In the genomic region with DNA sequence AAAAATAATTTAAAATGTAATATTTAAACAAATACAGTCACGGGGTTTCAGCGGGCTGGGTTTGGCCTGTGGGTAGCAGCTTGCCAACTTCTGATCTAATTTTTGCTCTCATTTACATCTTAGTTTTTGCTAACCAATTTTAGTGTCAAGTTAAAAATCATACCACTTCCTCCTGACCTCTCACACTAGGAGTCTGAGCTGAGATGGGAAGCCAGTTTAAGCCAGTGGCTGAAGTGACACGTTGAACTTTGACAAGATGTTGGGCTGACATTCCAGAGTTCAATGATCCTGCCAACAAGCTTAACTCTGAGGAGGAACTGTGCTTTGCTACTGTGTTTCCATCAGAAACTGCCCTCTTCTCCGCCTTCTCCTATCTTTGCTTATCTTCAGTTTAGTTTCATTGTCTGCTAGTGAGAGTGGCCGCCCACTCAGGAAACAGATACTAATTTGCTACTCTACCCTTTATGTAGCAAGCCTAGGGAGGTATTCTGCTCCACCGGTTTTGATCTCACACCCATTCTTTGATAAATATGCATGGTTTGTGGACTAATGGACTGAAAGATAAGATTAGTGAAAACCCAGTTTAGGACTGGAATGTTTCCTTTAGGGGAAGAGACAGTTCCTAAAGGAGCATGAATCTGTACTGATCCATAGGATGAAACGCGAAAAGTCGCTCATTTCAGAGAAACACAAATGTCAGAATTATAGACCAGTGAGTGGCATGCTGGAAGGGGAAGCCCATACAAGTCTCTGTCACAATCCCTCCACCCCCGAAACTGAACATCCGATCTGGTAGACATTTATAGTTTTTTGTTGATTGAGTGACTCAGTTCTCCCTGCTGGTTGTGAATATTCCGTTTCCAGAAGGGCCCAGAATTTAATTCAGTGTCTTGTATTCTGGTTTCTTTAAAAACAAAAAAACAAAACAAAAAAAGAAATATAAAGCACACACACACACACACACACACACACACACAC, we compare ENCODE assay signal across 8 mouse cellular contexts. TPM values are rescaled to one million over a fixed set of nuclear protein-coding genes. Genes with fewer than 3 reads are reported as not detected.
A peak's percentile ranks its signal among the peaks of the same experiment; 100 is the strongest.
DNase-seq lines count a peak whose midpoint lies in the region; ATAC-seq and TF ChIP-seq lines count a peak whose summit lies in the region.

No protein-coding gene starts in this region.

- H3K4me2 ChIP-seq in forebrain, embryonic 12.5 days = peak overlapping the region; percentile 72
- H3K4me2 ChIP-seq in lung, embryonic 14.5 days = peak overlapping the region; percentile 78
- peak overlapping the region; percentile 71 for H3K4me2 ChIP-seq in neural tube, embryonic 15.5 days

- no peak for TF ChIP-seq EP300 in ES-Bruce4 (IDR thresholded peaks at IDR 0.05; ENCODE audit: insufficient read depth, low read depth, low read length)

- ATAC-seq in forebrain, embryonic 12.5 days (ENCODE audit: low FRiP score) = no peak
- ATAC-seq in lung, embryonic 14.5 days (ENCODE audit: insufficient read depth) = no peak
- 0 out of 2 replicates have a peak, but pooled peaks have one; percentile 8 for ATAC-seq in neural tube, embryonic 15.5 days (ENCODE audit: low FRiP score)

- no peak overlapping the region for H3K27ac ChIP-seq in ES-Bruce4 (ENCODE audit: insufficient read depth, low read length)
- peak overlapping the region; percentile 96 for H3K27ac ChIP-seq in forebrain, embryonic 12.5 days
- no peak overlapping the region; the same call in 1 of the 2 replicates for H3K27ac ChIP-seq in lung, embryonic 14.5 days (ENCODE audit: low read depth)
- H3K27ac ChIP-seq in neural tube, embryonic 15.5 days (replicated peaks) = peak overlapping the region; percentile 97

- H3K4me3 ChIP-seq in ES-Bruce4 (ENCODE audit: low read depth, low read length) = no peak overlapping the region
- peak overlapping the region; percentile 88 for H3K4me3 ChIP-seq in forebrain, embryonic 12.5 days (replicated peaks)
- H3K4me3 ChIP-seq in lung, embryonic 14.5 days (ENCODE audit: low read depth, low read length) = peak overlapping the region; percentile 66
- H3K4me3 ChIP-seq in neural tube, embryonic 15.5 days (replicated peaks) = peak overlapping the region; percentile 96

- 44% methylated on average over 12 of the region's 12 CpGs for WGBS in forebrain, embryonic 12.5 days
- WGBS in lung, embryonic 14.5 days = 34% methylated on average over 12 of the region's 12 CpGs
- WGBS in neural tube, embryonic 15.5 days = 51% methylated on average over 12 of the region's 12 CpGs

- peak overlapping the region; percentile 98 for H3K9ac ChIP-seq in ES-Bruce4 (ENCODE audit: low read depth, poor library complexity, severe bottlenecking)
- peak overlapping the region; percentile 94; the same call in 1 of the 2 replicates for H3K9ac ChIP-seq in forebrain, embryonic 12.5 days
- H3K9ac ChIP-seq in lung, embryonic 14.5 days = peak overlapping the region; percentile 87
- peak overlapping the region; percentile 8; the same call in 1 of the 2 replicates for H3K9ac ChIP-seq in neural tube, embryonic 15.5 days (replicated peaks)

- peak; percentile 10 for DNase-seq in 3134 (ENCODE audit: extremely low read depth, insufficient read length, low spot score)
- peak; percentile 69 for DNase-seq in kidney, adult 11 months
- DNase-seq in lung, embryonic 14.5 days = peak; percentile 21
- DNase-seq in adrenal gland, postnatal 36 days = no peak
- no peak for DNase-seq in gastrocnemius, postnatal 10 days

- no peak for TF ChIP-seq POLR2A in ES-Bruce4 (IDR thresholded peaks at IDR 0.05; ENCODE audit: insufficient read depth, low read length)

- TF ChIP-seq CTCF in ES-Bruce4 (IDR thresholded peaks at IDR 0.05; ENCODE audit: low read depth, low read length) = no peak
- no peak for TF ChIP-seq CTCF in lung, embryonic 14.5 days (IDR thresholded peaks at IDR 0.05; ENCODE audit: low read depth)

- H3K36me3 ChIP-seq in ES-Bruce4 (ENCODE audit: control insufficient read depth, insufficient read depth, low read length, poor library complexity, severe bottlenecking) = no peaks in the 10 kb centered on the region
- H3K36me3 ChIP-seq in forebrain, embryonic 12.5 days (replicated peaks) = no peaks in the 10 kb centered on the region
- H3K36me3 ChIP-seq in lung, embryonic 14.5 days (ENCODE audit: insufficient read depth) = no peaks in the 10 kb centered on the region
- no peaks in the 10 kb centered on the region for H3K36me3 ChIP-seq in neural tube, embryonic 15.5 days

- peaks cover 2% of the 10 kb centered on the region; the same call in 1 of the 2 replicates for H3K27me3 ChIP-seq in ES-Bruce4 (ENCODE audit: control insufficient read depth, insufficient read depth, low read length, poor library complexity, severe bottlenecking)
- H3K27me3 ChIP-seq in forebrain, embryonic 12.5 days = no peaks in the 10 kb centered on the region
- no peaks in the 10 kb centered on the region for H3K27me3 ChIP-seq in lung, embryonic 14.5 days (ENCODE audit: insufficient read depth, low read length)
- no peaks in the 10 kb centered on the region for H3K27me3 ChIP-seq in neural tube, embryonic 15.5 days (replicated peaks)

- H3K4me1 ChIP-seq in ES-Bruce4 (ENCODE audit: control insufficient read depth, insufficient read depth, low read length) = no peaks in the 10 kb centered on the region
- H3K4me1 ChIP-seq in forebrain, embryonic 12.5 days = peaks cover 27% of the 10 kb centered on the region
- H3K4me1 ChIP-seq in lung, embryonic 14.5 days (ENCODE audit: insufficient read depth) = 0 out of 2 replicates have a peak, but pooled peaks cover 5% of the 10 kb centered on the region
- peaks cover 32% of the 10 kb centered on the region for H3K4me1 ChIP-seq in neural tube, embryonic 15.5 days

- H3K9me3 ChIP-seq in ES-Bruce4 (replicated peaks; ENCODE audit: control insufficient read depth, insufficient read depth, low read length, poor library complexity, severe bottlenecking) = no peaks in the 10 kb centered on the region
- H3K9me3 ChIP-seq in forebrain, embryonic 12.5 days = no peaks in the 10 kb centered on the region
- H3K9me3 ChIP-seq in lung, embryonic 14.5 days (ENCODE audit: low read depth, low read length) = no peaks in the 10 kb centered on the region
- no peaks in the 10 kb centered on the region for H3K9me3 ChIP-seq in neural tube, embryonic 15.5 days (replicated peaks)

RNA-seq across cellular contexts. Expression of gene Ccdc50, which starts 0.7 kb away (rescaled TPM):
- 67.7 and 71.2 TPM in 2 replicates for polyA plus RNA-seq in ES-Bruce4 (2011; ENCODE audit: insufficient read depth, insufficient read length, low read depth, missing spikeins)
- polyA plus RNA-seq in forebrain, embryonic 12.5 days (2016; fragmentation: Nextera tagmentation; extraction: Ambion mirVana) = 64.9 and 65.5 TPM in 2 replicates
- 61.1 and 62.4 TPM in 2 replicates for polyA plus RNA-seq in lung, embryonic 14.5 days (2014; fragmentation: Nextera tagmentation; extraction: Ambion mirVana)
- 37.1 and 38.4 TPM in 2 replicates for polyA plus RNA-seq in neural tube, embryonic 15.5 days (2015; fragmentation: Nextera tagmentation; extraction: Ambion mirVana)
- total RNA-seq in adrenal gland, postnatal 36 days (2021) = 100 to 1,000 TPM; 100 to 103 TPM
- 100 to 1,000 TPM; 101 to 102 TPM for total RNA-seq in gastrocnemius, postnatal 10 days (2021)

RNA-seq across cellular contexts. Expression of gene Uts2b, which starts 17.9 kb away (rescaled TPM):
- not detected in 2 replicates for polyA plus RNA-seq in ES-Bruce4 (2011; ENCODE audit: insufficient read depth, insufficient read length, low read depth, missing spikeins)
- not detected in 2 replicates for polyA plus RNA-seq in forebrain, embryonic 12.5 days (2016; fragmentation: Nextera tagmentation; extraction: Ambion mirVana)
- not detected in 2 replicates for polyA plus RNA-seq in lung, embryonic 14.5 days (2014; fragmentation: Nextera tagmentation; extraction: Ambion mirVana)
- polyA plus RNA-seq in neural tube, embryonic 15.5 days (2015; fragmentation: Nextera tagmentation; extraction: Ambion mirVana) = 27.0 and 35.1 TPM in 2 replicates
- not detected for total RNA-seq in adrenal gland, postnatal 36 days (2021)
- not detected for total RNA-seq in gastrocnemius, postnatal 10 days (2021)

Comparison
In these comparisons a context has a peak if more than half of its experiments do, and no peak if none do; other contexts are left out.
1. DNase-seq: peak in 3134 (single experiment), kidney, adult 11 months (single experiment) and lung, embryonic 14.5 days (single experiment); none in adrenal gland, postnatal 36 days (0 of 2) and gastrocnemius, postnatal 10 days (single experiment).
2. H3K27ac ChIP-seq: peak in forebrain, embryonic 12.5 days (single experiment) and neural tube, embryonic 15.5 days (single experiment); none in ES-Bruce4 (single experiment) and lung, embryonic 14.5 days (single experiment).
3. H3K9ac ChIP-seq: peak in every context shown above with its lines; median percentile 98 in ES-Bruce4; 94 in forebrain, embryonic 12.5 days; 87 in lung, embryonic 14.5 days; 8 in neural tube, embryonic 15.5 days.
4. RNA of gene Uts2b, which starts 17.9 kb away (polyA plus RNA-seq): 27.0 to 35.1 TPM in neural tube, embryonic 15.5 days; not detected in ES-Bruce4, not detected in forebrain, embryonic 12.5 days and not detected in lung, embryonic 14.5 days; every median in the first group is over 10 times any median in the second.
5. Peak in every context shown above with its lines, with median percentiles within 50 percentile points of each other: H3K4me2 ChIP-seq.